Mouse (Mus musculus) heart, adult 2 months (tissue): ENCODE results near the gene Nbeal1. TPM values are rescaled to one million over a fixed set of nuclear protein-coding genes. Genes with fewer than 3 reads are reported as not detected.
"Not testable (repeated sequence)": the region's sequence is repeated elsewhere in the genome, so short reads cannot be mapped to it uniquely, and the experiment has no call there.

Source experiments
- DNase-seq, 2 experiments: peaks; one replicate each; pipeline ENCODE4 v3.0.0; 2021
- H3K27ac ChIP-seq: fragments of 200-600 bp; 2 replicates; pipeline ENCODE4 v1.8.1; 2022
- H3K27me3 ChIP-seq: fragments of 200-500 bp; 2 replicates; pipeline ENCODE4 v1.6.1; 2012; ENCODE audit warnings: mild to moderate bottlenecking, low read length, inconsistent platforms, mixed read lengths; ENCODE audit not compliant: control insufficient read depth, insufficient read depth
- H3K36me3 ChIP-seq: fragments of 200-500 bp; 2 replicates; pipeline ENCODE4 v1.6.1; 2012; ENCODE audit warnings: low read length, inconsistent platforms; ENCODE audit not compliant: control insufficient read depth, insufficient read depth
- H3K4me1 ChIP-seq: fragments of 200-500 bp; 2 replicates; pipeline ENCODE4 v1.6.1; 2011; ENCODE audit warnings: low read length; ENCODE audit not compliant: control insufficient read depth, insufficient read depth
- H3K4me3 ChIP-seq: fragments of 200-600 bp; 2 replicates; pipeline ENCODE4 v1.8.1; 2022
- H3K79me2 ChIP-seq: fragments of 200-500 bp; replicated peaks from 2 replicates; pipeline ENCODE4 v1.6.1; 2012; ENCODE audit warnings: mild to moderate bottlenecking, inconsistent platforms, low read length, moderate library complexity, mixed read lengths; ENCODE audit not compliant: control insufficient read depth, insufficient read depth
- H3K9ac ChIP-seq: fragments of 200-500 bp; 2 replicates; pipeline ENCODE4 v1.6.1; 2012; ENCODE audit warnings: low read depth, mild to moderate bottlenecking, control low read depth, inconsistent platforms, low read length, mixed read lengths
- CTCF ChIP-seq: fragments of 200-600 bp; IDR thresholded peaks from 2 replicates; pipeline ENCODE4 v1.8.1; 2022; ENCODE audit warnings: antibody characterized with exemption, mild to moderate bottlenecking, moderate library complexity
- EP300 ChIP-seq: fragments of 200-500 bp; IDR thresholded peaks from 2 replicates; pipeline ENCODE4 v1.6.1; 2011; ENCODE audit warnings: low read depth, low read length, control low read depth; ENCODE audit not compliant: insufficient read depth
- POLR2A ChIP-seq: fragments of 200-500 bp; IDR thresholded peaks from 2 replicates; pipeline ENCODE4 v1.6.1; 2011; ENCODE audit warnings: mild to moderate bottlenecking, low read depth, low read length, control low read depth; ENCODE audit not compliant: insufficient read depth
- WGBS: fragments of 180-500 bp; shearing (Covaris S2); methylation state at CpG from one replicate; pipeline ENCODE4 v1.1.7; 2018; 5-methylcytosine and 5-hydroxymethylcytosine counted together
- intact Hi-C: fragments of 180-260 bp; cut with DNase I; formaldehyde crosslinking; loops from one replicate; pipeline ENCODE4 v1.15.1; 2025
- polyA plus RNA-seq: library from polyadenylated mRNA; depleted of rRNA; stranded (reverse); fragments of >200 nt; gene quantifications from 2 replicates; pipeline ENCODE4 v1.2.3, GENCODE M21; 2012
- total RNA-seq, 2 experiments: library from RNA; stranded (reverse); gene quantifications; 2 replicates each; pipeline ENCODE4 v1.2.3; 2021

The Nbeal1 gene
- total and polyA plus RNA-seq, 3 experiments: 3.8 to 49.1 (median 42.8) TPM

DNA sequence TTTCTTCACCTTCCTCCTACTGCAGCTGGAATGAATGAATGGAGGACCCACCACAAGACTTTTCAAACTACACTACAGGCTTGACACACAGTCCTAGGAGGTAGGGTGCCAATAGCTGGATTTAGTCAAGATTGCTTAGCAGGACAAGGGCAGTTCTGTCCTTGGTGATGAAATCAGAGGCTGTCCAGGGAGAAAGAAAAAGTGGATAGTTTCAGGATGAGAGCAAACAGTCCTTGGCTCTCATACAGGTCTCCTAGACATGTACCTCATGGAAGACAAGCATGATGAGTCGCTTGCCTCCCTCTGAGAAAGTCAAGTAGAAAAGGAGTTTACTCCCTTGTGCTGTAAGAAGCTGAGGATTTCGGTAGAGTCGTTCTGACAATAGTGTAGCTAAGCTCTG lies 16.7 kb upstream of the Nbeal1 start:
- DNase-seq: no peak
- Histone ChIP-seq H3K36me3 (no peaks in the 10 kb centered on the region), H3K27me3 (no peaks in the 10 kb centered on the region), H3K79me2 (no peaks in the 10 kb centered on the region), H3K9ac (no peak overlapping the region), H3K4me1 (no peaks in the 10 kb centered on the region; the same call in 1 of the 2 replicates), H3K4me3 (no peak overlapping the region), H3K27ac (no peak overlapping the region)
- intact Hi-C loops: loop anchor here (10.0 kb wide), 1 partner anchor 51 kb away; no protein-coding TSS in a partner anchor
- 88% methylated on average over 3 of the region's 3 CpGs for WGBS
- TF ChIP-seq EP300 (no peak), CTCF (no peak), POLR2A (no peak)

DNA sequence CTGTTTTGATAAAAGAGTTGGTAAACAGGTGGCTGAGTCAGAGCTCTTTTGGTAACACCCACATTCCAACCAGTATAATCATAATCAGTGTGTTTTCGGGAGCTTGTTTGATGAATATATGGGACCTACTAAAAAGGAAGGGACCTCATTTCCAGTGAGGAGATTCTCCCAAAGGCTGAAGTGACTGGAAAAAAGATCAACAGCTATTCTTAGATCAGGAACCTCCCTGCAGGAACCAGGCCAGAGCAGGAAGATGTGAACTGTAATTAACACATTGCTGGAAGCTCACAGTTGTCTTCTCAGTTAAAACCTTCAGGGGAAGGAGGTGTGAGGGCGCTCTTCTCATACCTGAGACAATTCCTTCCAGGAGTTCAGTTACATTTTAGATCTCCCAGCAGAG lies 10.8 kb upstream of the Nbeal1 start:
- TF ChIP-seq POLR2A (peak; percentile 39; the same call in 1 of the 2 replicates), EP300 (no peak), CTCF (0 out of 2 replicates have a peak, but pooled peaks have one; percentile 20)
- peak overlapping the region; percentile 70 for H3K27ac ChIP-seq
- H3K9ac ChIP-seq: no peak overlapping the region
- H3K79me2 ChIP-seq: no peaks in the 10 kb centered on the region
- WGBS: 31% methylated on average over 2 of the region's 2 CpGs
- DNase-seq: peak in 1 of 2 experiments; percentile 55
- intact Hi-C loops: loop anchor here (10.0 kb wide), 1 partner anchor 45 kb away; no protein-coding TSS in a partner anchor
- no peak overlapping the region for H3K4me3 ChIP-seq
- H3K4me1 ChIP-seq: peaks cover 3% of the 10 kb centered on the region
- peaks cover 12% of the 10 kb centered on the region for H3K36me3 ChIP-seq
- H3K27me3 ChIP-seq: no peaks in the 10 kb centered on the region

DNA sequence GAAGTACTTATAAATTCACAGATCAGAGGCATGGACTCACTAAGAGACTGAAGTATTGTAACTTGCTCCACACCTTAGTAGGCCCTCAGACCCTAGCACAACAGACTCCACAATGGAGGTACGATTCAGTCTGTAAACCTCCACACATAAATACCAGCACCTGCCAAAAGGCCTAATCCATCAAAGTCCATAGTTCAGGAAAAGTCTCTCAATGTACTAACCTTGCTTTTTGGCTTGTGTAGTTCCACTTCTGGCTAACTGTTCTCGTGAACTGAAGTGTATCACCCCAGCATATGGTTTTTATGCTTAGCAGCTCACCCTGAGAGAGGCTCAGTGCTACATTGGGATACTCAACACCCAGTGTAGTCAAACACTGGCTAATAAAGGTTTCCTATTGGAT lies 10.1 kb upstream of the Nbeal1 start:
- Histone ChIP-seq H3K27ac (peak overlapping the region; percentile 53), H3K9ac (no peak overlapping the region), H3K4me3 (no peak overlapping the region), H3K4me1 (peaks cover 3% of the 10 kb centered on the region), H3K79me2 (no peaks in the 10 kb centered on the region), H3K36me3 (peaks cover 12% of the 10 kb centered on the region), H3K27me3 (no peaks in the 10 kb centered on the region)
- DNase-seq: no peak
- 58% methylated on average over 2 of the region's 2 CpGs for WGBS
- TF ChIP-seq EP300 (no peak), CTCF (no peak), POLR2A (no peak)
- intact Hi-C loops: no loop called here

DNA sequence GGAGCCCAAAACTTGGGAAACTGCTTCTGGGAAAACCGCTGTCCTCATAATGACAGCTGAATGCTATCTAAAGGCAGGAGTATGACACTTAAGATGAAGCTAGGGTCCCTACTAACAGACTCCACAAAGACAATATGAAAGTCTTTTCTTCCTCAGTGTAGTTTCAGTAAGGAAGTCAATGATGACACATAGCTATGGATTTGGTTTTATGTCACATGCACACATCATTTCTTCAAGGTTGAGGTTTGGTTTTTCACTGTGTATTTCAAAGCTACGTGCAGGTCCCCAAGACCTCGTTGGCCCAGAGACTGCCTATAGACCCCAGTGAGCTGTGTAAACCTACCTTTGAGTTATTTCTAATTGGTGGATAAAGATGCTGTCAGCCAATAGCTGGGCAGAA lies 7.3 kb upstream of the Nbeal1 start:
- 80% methylated on average over 3 of the region's 3 CpGs for WGBS
- no peak overlapping the region for H3K4me3 ChIP-seq
- no peaks in the 10 kb centered on the region for H3K27me3 ChIP-seq
- intact Hi-C loops: no loop called here
- no peak for TF ChIP-seq CTCF
- TF ChIP-seq EP300: no peak
- TF ChIP-seq POLR2A: no peak
- peaks cover 12% of the 10 kb centered on the region for H3K36me3 ChIP-seq
- no peak overlapping the region for H3K9ac ChIP-seq
- DNase-seq: no peak
- no peaks in the 10 kb centered on the region for H3K79me2 ChIP-seq
- H3K27ac ChIP-seq: no peak overlapping the region
- peaks cover 3% of the 10 kb centered on the region for H3K4me1 ChIP-seq

DNA sequence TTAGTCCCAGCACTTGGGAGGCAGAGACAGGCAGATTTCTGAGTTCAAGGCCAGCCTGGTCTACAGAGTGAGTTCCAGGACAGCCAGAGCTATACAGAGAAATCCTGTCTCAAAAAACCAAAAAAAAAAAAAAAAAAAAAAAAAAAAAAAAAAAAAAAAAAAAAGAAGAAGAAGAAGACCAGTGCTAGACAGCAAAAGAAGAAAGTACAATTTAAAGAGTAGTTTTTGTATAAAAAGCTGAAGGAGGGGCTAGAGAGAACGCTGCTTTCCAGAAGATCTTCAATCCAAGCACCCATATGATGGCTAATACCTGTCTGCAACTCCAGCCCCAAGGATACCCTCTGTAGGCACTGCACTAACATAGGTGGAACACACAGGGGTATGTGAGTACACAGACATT lies 2.6 kb upstream of the Nbeal1 start:
- H3K9ac ChIP-seq, H3K27ac ChIP-seq, intact Hi-C loops, H3K27me3 ChIP-seq, H3K4me3 ChIP-seq, H3K4me1 ChIP-seq, H3K36me3 ChIP-seq, DNase-seq, H3K79me2 ChIP-seq: not testable (repeated sequence)
- 81% methylated on average over 1 of the region's 1 CpGs for WGBS

DNA sequence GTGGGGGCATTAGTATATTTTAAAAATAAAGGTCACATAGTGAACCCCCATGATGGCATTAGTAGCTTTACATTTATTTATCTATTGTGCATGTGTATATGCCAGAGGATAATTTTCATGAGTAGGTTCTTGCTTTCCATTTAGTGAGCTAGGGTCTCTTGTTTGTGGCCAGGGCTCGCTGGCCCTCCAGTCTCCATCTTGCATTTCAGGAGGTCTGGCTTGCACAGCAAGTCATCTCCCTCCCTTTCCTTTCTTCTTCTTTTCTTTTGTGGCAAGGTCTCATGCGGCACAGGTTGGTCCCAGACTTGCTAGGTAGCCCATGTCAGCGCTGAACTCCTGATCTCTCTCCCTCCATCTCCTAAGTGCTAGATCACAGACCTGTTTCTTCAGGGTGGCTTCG lies 1.0 kb upstream of the Nbeal1 start:
- TF ChIP-seq POLR2A (no peak), EP300 (no peak), CTCF (no peak)
- WGBS: 44% methylated on average over 4 of the region's 4 CpGs
- H3K79me2 ChIP-seq: no peaks in the 10 kb centered on the region
- intact Hi-C loops: no loop called here
- H3K36me3 ChIP-seq: peaks cover 12% of the 10 kb centered on the region
- H3K4me1 ChIP-seq: peaks cover 3% of the 10 kb centered on the region
- peak overlapping the region; percentile 58 for H3K4me3 ChIP-seq
- DNase-seq: no peak
- H3K27me3 ChIP-seq: no peaks in the 10 kb centered on the region
- H3K27ac ChIP-seq: peak overlapping the region; percentile 99
- H3K9ac ChIP-seq: 0 out of 2 replicates have a peak overlapping the region, but pooled peaks have one; percentile 4
